Mouse (Mus musculus) embryonic facial prominence, embryonic 13.5 days (tissue): Measurements from ENCODE around the gene Mbd4. TPM values are rescaled to one million over a fixed set of nuclear protein-coding genes. Genes with fewer than 3 reads are reported as not detected.

ENCODE experiments used
- ATAC-seq: fragments of 200-750 bp; cut with Nextera tagmentation; 2 replicates; pipeline ENCODE4 v1.8.0; 2017; ENCODE audit warnings: low read depth; ENCODE audit not compliant: insufficient number of reproducible peaks, insufficient read depth, low FRiP score, low TSS enrichment
- H3K27ac ChIP-seq: fragments of 300-500 bp; sonication (generic); 2 replicates; pipeline ENCODE4 v1.5.1; 2015; ENCODE audit warnings: moderate library complexity, mild to moderate bottlenecking, inconsistent platforms
- H3K27me3 ChIP-seq: fragments of 300-500 bp; sonication (generic); 2 replicates; pipeline ENCODE4 v1.6.1; 2015; ENCODE audit warnings: mild to moderate bottlenecking, inconsistent platforms
- H3K36me3 ChIP-seq: fragments of 300-500 bp; sonication (generic); 2 replicates; pipeline ENCODE4 v1.6.1; 2015; ENCODE audit warnings: mild to moderate bottlenecking, inconsistent platforms
- H3K4me1 ChIP-seq: fragments of 300-500 bp; sonication (generic); 2 replicates; pipeline ENCODE4 v1.6.1; 2015; ENCODE audit warnings: inconsistent platforms
- H3K4me2 ChIP-seq: fragments of 300-500 bp; sonication (generic); 2 replicates; pipeline ENCODE4 v1.6.1; 2015; ENCODE audit warnings: moderate library complexity, mild to moderate bottlenecking, inconsistent platforms
- H3K4me3 ChIP-seq: fragments of 300-500 bp; sonication (generic); 2 replicates; pipeline ENCODE4 v1.5.1; 2015; ENCODE audit warnings: mild to moderate bottlenecking, inconsistent platforms
- H3K9ac ChIP-seq: fragments of 300-500 bp; sonication (generic); 2 replicates; pipeline ENCODE4 v1.6.1; 2015; ENCODE audit warnings: mild to moderate bottlenecking, inconsistent platforms
- H3K9me3 ChIP-seq: fragments of 300-500 bp; sonication (generic); 2 replicates; pipeline ENCODE4 v1.6.1; 2016; ENCODE audit warnings: inconsistent platforms
- WGBS: fragments of 180-500 bp; shearing (Covaris S2); methylation state at CpG from one replicate; pipeline ENCODE4 v1.1.7; 2015; ENCODE audit warnings: mixed read lengths; 5-methylcytosine and 5-hydroxymethylcytosine counted together
- polyA plus RNA-seq: library from polyadenylated mRNA; unstranded; fragments of >200 nt; fragmentation: Nextera tagmentation; extraction: Ambion mirVana; gene quantifications from 2 replicates; pipeline ENCODE4 v1.2.1, GENCODE M21; 2015

Gene Mbd4
- 26.0 and 27.9 TPM in 2 replicates for polyA plus RNA-seq

DNA sequence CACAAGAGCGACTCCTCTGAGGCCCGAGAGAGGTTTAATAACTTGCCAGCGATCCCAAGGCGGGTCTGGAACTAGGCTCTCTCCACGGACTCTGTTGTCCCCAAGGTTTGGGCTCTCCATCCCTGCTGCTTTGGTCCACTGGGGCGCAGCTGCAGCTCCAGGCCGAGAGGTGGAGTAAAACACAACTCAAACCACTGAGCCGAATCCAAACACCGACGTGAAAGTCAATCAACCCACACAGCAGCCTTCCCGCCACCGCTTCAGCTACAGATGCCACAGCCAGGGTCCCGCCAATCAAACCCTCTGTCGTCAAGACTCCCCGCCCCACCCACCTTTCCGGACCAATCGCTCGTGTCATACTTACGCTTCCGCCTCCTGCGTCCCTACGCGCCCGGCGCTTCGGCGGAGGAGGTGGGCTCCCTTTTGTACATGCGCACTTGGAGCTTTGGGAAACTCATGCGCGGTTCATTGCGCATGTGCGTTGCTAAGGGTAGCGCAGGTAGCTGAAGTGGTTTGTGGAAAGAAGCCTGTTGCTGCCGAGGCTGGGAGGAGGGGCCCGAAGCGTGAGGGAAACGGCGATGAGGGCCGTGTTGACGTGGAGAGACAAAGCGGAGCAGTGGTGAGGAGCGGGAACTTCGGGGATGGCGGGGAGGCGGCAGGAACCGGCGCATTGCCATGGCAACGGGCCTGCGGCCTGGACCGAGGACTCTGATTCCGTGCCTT, at the start of gene Mbd4, which contains the start of gene Ift122:
TSS of gene Mbd4 (minus strand) at position 281 of the 723 bp plus-strand sequence.
TSS of gene Ift122 (plus strand) at position 380 of the 723 bp plus-strand sequence.
- peak within 1 kb of the TSS; percentile 80 for H3K4me2 ChIP-seq
- no peaks in the 10 kb centered on the region for H3K27me3 ChIP-seq
- H3K4me1 ChIP-seq, result peaks cover 25% of the 10 kb centered on the region
- peak within 1 kb of the TSS; percentile 79 for H3K9ac ChIP-seq
- H3K4me3 ChIP-seq, result peak within 1 kb of the TSS; percentile 64
- H3K36me3 ChIP-seq, result peaks cover 18% of the 10 kb centered on the region
- under 1% methylated on average over 51 of the region's 51 CpGs for WGBS
- no peaks in the 10 kb centered on the region for H3K9me3 ChIP-seq
- peak within 1 kb of the TSS; percentile 91 for H3K27ac ChIP-seq
- ATAC-seq, result peak; percentile 96

DNA sequence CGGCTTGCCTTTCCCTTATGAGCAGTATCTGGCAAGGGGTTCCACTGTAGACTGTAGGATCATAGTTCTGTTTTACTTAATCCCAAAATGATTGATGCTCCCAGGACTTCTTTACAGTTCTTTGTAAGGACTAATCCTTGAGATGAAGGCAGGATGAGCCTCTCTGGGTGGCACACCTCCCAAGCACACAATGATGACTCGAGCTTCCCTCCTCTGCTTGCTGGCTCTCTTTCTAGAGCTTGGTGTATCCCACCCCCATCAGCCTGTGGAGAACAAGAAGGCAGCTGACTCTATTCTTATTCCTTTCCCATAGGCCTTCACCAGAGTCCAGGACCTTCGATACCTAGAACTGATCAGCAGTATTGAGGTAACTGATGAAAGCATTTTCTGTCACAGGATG, 49.4 kb upstream of the Mbd4 start:
- no peaks in the 10 kb centered on the region for H3K9me3 ChIP-seq
- 74% methylated on average over 3 of the region's 3 CpGs for WGBS
- no peak for ATAC-seq
- no peak overlapping the region for H3K4me2 ChIP-seq
- H3K9ac ChIP-seq, result no peak overlapping the region
- H3K4me1 ChIP-seq, result peaks cover 17% of the 10 kb centered on the region
- H3K27ac ChIP-seq, result no peak overlapping the region
- H3K36me3 ChIP-seq, result peaks cover 30% of the 10 kb centered on the region
- no peaks in the 10 kb centered on the region for H3K27me3 ChIP-seq
- H3K4me3 ChIP-seq, result no peak overlapping the region

- ATAC-seq, result no peak
- Histone ChIP-seq H3K4me3 (no peak overlapping the region), H3K27ac (no peak overlapping the region), H3K36me3 (peaks cover 22% of the 10 kb centered on the region), H3K27me3 (no peaks in the 10 kb centered on the region), H3K4me2 (no peak overlapping the region), H3K9ac (no peak overlapping the region), H3K4me1 (peaks cover 25% of the 10 kb centered on the region), H3K9me3 (no peaks in the 10 kb centered on the region)
- WGBS, result 60% methylated on average over 8 of the region's 8 CpGs
Measured at GRCm38 (mm10) chr6:115901489-115901931, 48.3 kb upstream of the Mbd4 start.

DNA sequence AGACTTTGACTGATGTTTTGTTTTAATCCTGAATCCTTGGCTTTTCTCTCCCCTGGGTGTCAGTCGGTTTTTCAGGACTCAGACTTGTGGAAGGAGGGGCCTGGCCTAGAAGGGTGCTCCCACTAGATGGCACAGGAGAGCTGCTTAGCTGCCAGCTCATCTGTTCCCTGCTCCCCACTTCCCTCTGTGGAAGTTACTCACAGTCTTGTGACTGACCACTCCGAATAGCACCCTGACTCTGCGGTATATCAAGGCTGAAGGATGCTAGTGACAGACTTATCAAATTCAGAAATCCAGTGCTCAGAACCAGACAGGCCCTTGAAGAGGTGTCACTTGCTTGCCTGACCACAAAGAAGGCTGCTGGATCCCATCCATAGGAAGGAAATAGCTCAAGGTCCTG, 47.9 kb upstream of the Mbd4 start:
- Histone ChIP-seq H3K4me3 (no peak overlapping the region), H3K27me3 (no peaks in the 10 kb centered on the region), H3K27ac (no peak overlapping the region), H3K36me3 (peaks cover 23% of the 10 kb centered on the region), H3K4me1 (peaks cover 25% of the 10 kb centered on the region), H3K9me3 (no peaks in the 10 kb centered on the region), H3K9ac (no peak overlapping the region), H3K4me2 (no peak overlapping the region)
- ATAC-seq, result no peak
- 23% methylated on average over 3 of the region's 3 CpGs for WGBS

- 53% methylated on average over 7 of the region's 7 CpGs for WGBS
- ATAC-seq, result no peak
- Histone ChIP-seq H3K27me3 (no peaks in the 10 kb centered on the region), H3K36me3 (peaks cover 32% of the 10 kb centered on the region), H3K9me3 (no peaks in the 10 kb centered on the region), H3K27ac (peak overlapping the region; percentile 22; the same call in 1 of the 2 replicates), H3K4me3 (no peak overlapping the region), H3K4me1 (peaks cover 22% of the 10 kb centered on the region), H3K9ac (no peak overlapping the region), H3K4me2 (no peak overlapping the region)
Measured at GRCm38 (mm10) chr6:115897926-115898520, 44.9 kb upstream of the Mbd4 start.

GRCm38 (mm10) chr6:115897117-115897516, 43.9 kb upstream of the Mbd4 start:
- Histone ChIP-seq H3K27me3 (no peaks in the 10 kb centered on the region), H3K4me3 (no peak overlapping the region), H3K4me2 (no peak overlapping the region), H3K9me3 (no peaks in the 10 kb centered on the region), H3K4me1 (peaks cover 24% of the 10 kb centered on the region), H3K27ac (peak overlapping the region; percentile 66; the same call in 1 of the 2 replicates), H3K36me3 (peaks cover 38% of the 10 kb centered on the region), H3K9ac (no peak overlapping the region)
- WGBS, result 62% methylated on average over 4 of the region's 4 CpGs
- no peak for ATAC-seq

DNA sequence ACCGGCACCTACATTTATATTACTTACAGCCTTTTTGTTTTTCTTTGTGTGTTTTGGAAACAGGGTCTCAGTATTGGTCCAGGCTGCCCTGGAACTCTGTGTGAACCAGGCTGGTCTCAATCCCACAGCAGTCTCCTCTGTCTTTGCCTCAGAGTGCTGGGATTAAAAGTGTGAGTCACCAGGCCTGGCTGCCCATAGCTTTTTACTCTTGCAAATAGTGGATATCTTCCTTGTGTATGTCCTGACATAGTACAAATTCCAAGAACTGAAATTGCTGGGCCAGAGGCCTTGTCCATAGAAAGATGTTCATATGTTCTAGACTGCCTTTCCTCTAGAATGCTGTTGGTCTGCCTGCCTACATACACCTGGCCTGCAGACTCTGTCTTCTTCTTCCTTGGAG, 43.2 kb upstream of the Mbd4 start:
- WGBS, result 73% methylated on average over 1 of the region's 1 CpGs
- no peaks in the 10 kb centered on the region for H3K27me3 ChIP-seq
- peaks cover 42% of the 10 kb centered on the region for H3K36me3 ChIP-seq
- H3K4me1 ChIP-seq, result peaks cover 26% of the 10 kb centered on the region
- H3K9me3 ChIP-seq, result no peaks in the 10 kb centered on the region
- H3K4me2 ChIP-seq, result no peak overlapping the region
- ATAC-seq, result no peak
- H3K27ac ChIP-seq, result 0 out of 2 replicates have a peak overlapping the region, but pooled peaks have one; percentile 33
- H3K4me3 ChIP-seq, result no peak overlapping the region
- H3K9ac ChIP-seq, result no peak overlapping the region

GRCm38 (mm10) chr6:115892363-115892762, 39.2 kb upstream of the Mbd4 start:
- peaks cover 68% of the 10 kb centered on the region for H3K36me3 ChIP-seq

DNA sequence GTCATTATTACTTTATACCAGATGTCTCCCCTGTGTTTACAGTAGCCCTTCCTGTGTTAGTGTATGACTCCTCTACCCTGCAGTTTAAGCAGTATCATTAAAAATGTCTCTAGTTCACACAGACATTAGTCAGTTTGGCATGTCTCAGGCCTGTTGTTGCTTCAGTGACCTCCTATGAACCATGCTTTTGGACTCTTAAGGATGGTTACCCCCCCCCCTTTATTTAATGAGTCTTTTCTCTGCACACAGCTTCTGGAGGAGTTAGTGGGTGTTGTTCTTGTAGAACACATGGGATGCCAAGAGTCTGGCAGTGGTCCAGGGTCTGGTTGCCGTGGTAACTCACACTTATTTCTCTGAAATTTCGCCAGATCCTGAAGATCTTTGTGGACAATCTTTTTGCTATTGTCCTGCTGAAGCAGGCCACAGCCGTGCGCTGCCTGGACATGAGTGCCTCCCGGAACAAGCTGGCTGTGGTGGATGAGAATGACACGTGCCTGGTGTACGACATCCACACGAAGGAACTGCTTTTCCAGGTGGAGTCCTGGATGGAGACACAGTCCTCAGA, 38.4 kb upstream of the Mbd4 start:
- 0 out of 2 replicates have a peak overlapping the region, but pooled peaks have one; percentile 27 for H3K9ac ChIP-seq
- H3K9me3 ChIP-seq, result peaks cover 5% of the 10 kb centered on the region; the same call in 1 of the 2 replicates
- H3K4me2 ChIP-seq, result no peak overlapping the region
- H3K27me3 ChIP-seq, result no peaks in the 10 kb centered on the region
- no peak overlapping the region for H3K4me3 ChIP-seq
- no peak overlapping the region for H3K27ac ChIP-seq
- ATAC-seq, result no peak
- peaks cover 18% of the 10 kb centered on the region for H3K4me1 ChIP-seq
- H3K36me3 ChIP-seq, result peaks cover 74% of the 10 kb centered on the region
- 80% methylated on average over 8 of the region's 8 CpGs for WGBS

More at GRCm38 (mm10) chr6:115892363-115892762, 39.2 kb upstream of the Mbd4 start:
- WGBS, result 79% methylated on average over 3 of the region's 3 CpGs
- H3K9me3 ChIP-seq, result peaks cover 5% of the 10 kb centered on the region; the same call in 1 of the 2 replicates
- H3K4me2 ChIP-seq, result no peak overlapping the region
- H3K9ac ChIP-seq, result no peak overlapping the region
- no peaks in the 10 kb centered on the region for H3K27me3 ChIP-seq
- H3K4me3 ChIP-seq, result no peak overlapping the region
- H3K27ac ChIP-seq, result no peak overlapping the region
- H3K4me1 ChIP-seq, result peaks cover 20% of the 10 kb centered on the region
- no peak for ATAC-seq

- WGBS, result 63% methylated on average over 6 of the region's 6 CpGs
- peaks cover 5% of the 10 kb centered on the region; the same call in 1 of the 2 replicates for H3K9me3 ChIP-seq
- peaks cover 69% of the 10 kb centered on the region for H3K36me3 ChIP-seq
- H3K4me2 ChIP-seq, result no peak overlapping the region
- H3K27ac ChIP-seq, result no peak overlapping the region
- peaks cover 21% of the 10 kb centered on the region for H3K4me1 ChIP-seq
- no peak for ATAC-seq
- H3K9ac ChIP-seq, result 0 out of 2 replicates have a peak overlapping the region, but pooled peaks have one; percentile 27
- H3K27me3 ChIP-seq, result no peaks in the 10 kb centered on the region
- H3K4me3 ChIP-seq, result no peak overlapping the region
Measured at GRCm38 (mm10) chr6:115891061-115891460, 37.9 kb upstream of the Mbd4 start.

- Histone ChIP-seq H3K36me3 (peaks cover 68% of the 10 kb centered on the region), H3K27me3 (no peaks in the 10 kb centered on the region), H3K9ac (no peak overlapping the region), H3K4me1 (peaks cover 21% of the 10 kb centered on the region), H3K9me3 (peaks cover 5% of the 10 kb centered on the region; the same call in 1 of the 2 replicates), H3K4me2 (no peak overlapping the region), H3K4me3 (no peak overlapping the region), H3K27ac (no peak overlapping the region; the same call in 1 of the 2 replicates)
- WGBS, result 82% methylated on average over 8 of the region's 8 CpGs
- ATAC-seq, result no peak
Measured at GRCm38 (mm10) chr6:115890601-115891000, 37.4 kb upstream of the Mbd4 start.
